Mouse (Mus musculus) spleen, adult 2 months (tissue): ENCODE measurements around the gene Trp53i11.

Experiments used
- CTCF ChIP-seq: fragments of 200-500 bp; IDR thresholded peaks from 2 replicates; pipeline ENCODE4 v1.5.1; 2011; ENCODE audit warnings: mild to moderate bottlenecking, inconsistent platforms; ENCODE audit not compliant: insufficient read depth, insufficient read length, insufficient replicate concordance; ENCODE audit errors: extremely low read depth
- POLR2A ChIP-seq: fragments of 200-500 bp; IDR thresholded peaks from 2 replicates; pipeline ENCODE4 v1.6.1; 2011; ENCODE audit warnings: low read depth, low read length, inconsistent platforms

GRCm38 (mm10) chr2:93175278-93175677, 12.1 kb upstream of the Trp53i11 start:
- TF ChIP-seq CTCF (no peak), POLR2A (no peak)
